Mouse (Mus musculus) NIH3T3 (cell line): ENCODE data around the gene Qser1.
A peak's percentile ranks its signal among the peaks of the same experiment; 100 is the strongest.

Experiments used
- DNase-seq: peaks from one replicate; pipeline ENCODE4 v3.0.0-alpha.2; 2012; ENCODE audit warnings: low read depth

The Qser1 gene

GRCm38 (mm10) chr2:104817555-104818330, 1.2 kb upstream of the Qser1 start:
- DNase-seq: peak; percentile 3

- peak; percentile 94 for DNase-seq
Measured at GRCm38 (mm10) chr2:104816866-104817439, 393 bp upstream of the Qser1 start.

- peak; percentile 50 for DNase-seq
Measured at GRCm38 (mm10) chr2:104815561-104816370, 794 bp downstream of the Qser1 start.

GRCm38 (mm10) chr2:104814181-104814951, 2.2 kb downstream of the Qser1 start:
- peak; percentile 4 for DNase-seq

GRCm38 (mm10) chr2:104805435-104805834, 11.1 kb downstream of the Qser1 start:
- no peak for DNase-seq

GRCm38 (mm10) chr2:104774763-104775162, 41.8 kb downstream of the Qser1 start:
- DNase-seq: peak; percentile 69

- DNase-seq: no peak
Measured at GRCm38 (mm10) chr2:104768697-104769096, 47.9 kb downstream of the Qser1 start.

- DNase-seq: peak; percentile 29
Measured at GRCm38 (mm10) chr2:104764018-104764417, 52.5 kb downstream of the Qser1 start.

GRCm38 (mm10) chr2:104763134-104763703, 53.3 kb downstream of the Qser1 start:
- peak; percentile 61 for DNase-seq

GRCm38 (mm10) chr2:104750611-104751010, 65.9 kb downstream of the Qser1 start:
- DNase-seq: peak; percentile 73

- DNase-seq: no peak
Measured at GRCm38 (mm10) chr2:104748652-104749183, 67.8 kb downstream of the Qser1 start.

GRCm38 (mm10) chr2:104746251-104746650, 70.3 kb downstream of the Qser1 start:
- no peak for DNase-seq

GRCm38 (mm10) chr2:104743971-104744370, 72.6 kb downstream of the Qser1 start:
- no peak for DNase-seq

GRCm38 (mm10) chr2:104743160-104743559, 73.4 kb downstream of the Qser1 start:
- no peak for DNase-seq

- DNase-seq: peak; percentile 92
Measured at GRCm38 (mm10) chr2:104742741-104743064, 73.9 kb downstream of the Qser1 start, which contains the start of gene Depdc7. TSS of gene Depdc7 (minus strand) at chr2:104742878.

GRCm38 (mm10) chr2:104741896-104742740, 74.4 kb downstream of the Qser1 start:
- DNase-seq: no peak

GRCm38 (mm10) chr2:104741015-104741758, 75.4 kb downstream of the Qser1 start:
- no peak for DNase-seq

GRCm38 (mm10) chr2:104740248-104740949, 76.2 kb downstream of the Qser1 start:
- DNase-seq: no peak

- DNase-seq: no peak
Measured at GRCm38 (mm10) chr2:104739691-104740090, 76.9 kb downstream of the Qser1 start.
